Mouse (Mus musculus) stomach, postnatal 0 days (tissue): ENCODE results near the gene Grin2a. TPM values are rescaled to one million over a fixed set of nuclear protein-coding genes. Genes with fewer than 3 reads are reported as not detected.

Source experiments
- ATAC-seq: fragments of 200-750 bp; cut with Nextera tagmentation; 2 replicates; pipeline ENCODE4 v1.8.0; 2017; ENCODE audit not compliant: low FRiP score, low TSS enrichment
- DNase-seq: peaks from one replicate; pipeline ENCODE4 v3.0.0-alpha.2; 2016; ENCODE audit warnings: low spot score
- H3K27ac ChIP-seq: fragments of 300-500 bp; sonication (generic); replicated peaks from 2 replicates; pipeline ENCODE4 v1.5.1; 2014; ENCODE audit warnings: mild to moderate bottlenecking, control low read depth
- H3K27me3 ChIP-seq: fragments of 300-500 bp; sonication (generic); 2 replicates; pipeline ENCODE4 v1.6.1; 2014; ENCODE audit warnings: low read length; ENCODE audit not compliant: control insufficient read depth, insufficient read depth
- H3K36me3 ChIP-seq: fragments of 300-500 bp; sonication (generic); 2 replicates; pipeline ENCODE4 v1.6.1; 2014; ENCODE audit warnings: low read length, mixed read lengths; ENCODE audit not compliant: control insufficient read depth, insufficient read depth
- H3K4me1 ChIP-seq: fragments of 300-500 bp; sonication (generic); replicated peaks from 2 replicates; pipeline ENCODE4 v1.6.1; 2014; ENCODE audit warnings: antibody characterized with exemption; ENCODE audit not compliant: control insufficient read depth, insufficient read depth
- H3K4me2 ChIP-seq: fragments of 300-500 bp; sonication (generic); replicated peaks from 2 replicates; pipeline ENCODE4 v1.6.1; 2014; ENCODE audit warnings: low read depth, mild to moderate bottlenecking, control low read depth, moderate library complexity
- H3K4me3 ChIP-seq: fragments of 300-500 bp; sonication (generic); 2 replicates; pipeline ENCODE4 v1.5.1; 2014; ENCODE audit warnings: low read depth, low read length, control low read depth
- H3K9ac ChIP-seq: fragments of 300-500 bp; sonication (generic); 2 replicates; pipeline ENCODE4 v1.6.1; 2014; ENCODE audit warnings: mild to moderate bottlenecking, low read length, control low read depth, mixed read lengths
- H3K9me3 ChIP-seq: fragments of 300-500 bp; sonication (generic); 2 replicates; pipeline ENCODE4 v1.6.1; 2016; ENCODE audit warnings: low read length; ENCODE audit not compliant: control insufficient read depth
- CTCF ChIP-seq: IDR thresholded peaks from 2 replicates; pipeline ENCODE4 v1.5.1; 2016; ENCODE audit warnings: antibody characterized with exemption, low read depth, mild to moderate bottlenecking, moderate library complexity
- EP300 ChIP-seq: optimal IDR thresholded peaks from 2 replicates; pipeline ENCODE3; 2016; ENCODE audit warnings: antibody characterized with exemption
- WGBS: fragments of 180-500 bp; shearing (Covaris S2); extraction: QIAGEN DNeasy Blood & Tissue Kit; methylation state at CpG from one replicate; pipeline ENCODE4 v1.1.7; 2014; 5-methylcytosine and 5-hydroxymethylcytosine counted together
- polyA plus RNA-seq: library from polyadenylated mRNA; unstranded; fragments of >200 nt; fragmentation: Nextera tagmentation; extraction: Ambion mirVana; gene quantifications from 2 replicates; pipeline ENCODE4 v1.2.1, GENCODE M21; 2015

Gene Grin2a
- polyA plus RNA-seq, 1 experiment from 2014 or later = not detected

GRCm38 (mm10) chr16:9749661-9750060 is 245.7 kb downstream of the Grin2a start:
- Histone ChIP-seq H3K4me2 (no peak overlapping the region), H3K27ac (no peak overlapping the region), H3K9me3 (no peaks in the 10 kb centered on the region), H3K4me3 (no peak overlapping the region), H3K36me3 (no peaks in the 10 kb centered on the region), H3K27me3 (no peaks in the 10 kb centered on the region), H3K4me1 (no peaks in the 10 kb centered on the region), H3K9ac (no peak overlapping the region)
- DNase-seq (no peak), ATAC-seq (no peak)
- WGBS = 85% methylated on average over 3 of the region's 3 CpGs
- TF ChIP-seq CTCF (no peak), EP300 (no peak)

- Histone ChIP-seq H3K36me3 (no peaks in the 10 kb centered on the region), H3K27me3 (no peaks in the 10 kb centered on the region), H3K9ac (no peak overlapping the region), H3K27ac (no peak overlapping the region), H3K9me3 (no peaks in the 10 kb centered on the region), H3K4me3 (no peak overlapping the region), H3K4me2 (no peak overlapping the region), H3K4me1 (no peaks in the 10 kb centered on the region)
- no peak for DNase-seq
- no peak for ATAC-seq
- 89% methylated on average over 6 of the region's 6 CpGs for WGBS
- TF ChIP-seq CTCF = no peak
- no peak for TF ChIP-seq EP300
Observed at GRCm38 (mm10) chr16:9742443-9742842, 252.9 kb downstream of the Grin2a start.

GRCm38 (mm10) chr16:9738679-9739078 is 256.7 kb downstream of the Grin2a start:
- WGBS = 87% methylated on average over 6 of the region's 6 CpGs

GRCm38 (mm10) chr16:9737131-9737530 is 258.2 kb downstream of the Grin2a start:
- WGBS = 26% methylated on average over 2 of the region's 2 CpGs

More at GRCm38 (mm10) chr16:9738679-9739078, 256.7 kb downstream of the Grin2a start:
- Histone ChIP-seq H3K4me2 (no peak overlapping the region), H3K9ac (no peak overlapping the region), H3K36me3 (no peaks in the 10 kb centered on the region), H3K4me1 (no peaks in the 10 kb centered on the region), H3K4me3 (no peak overlapping the region), H3K9me3 (no peaks in the 10 kb centered on the region), H3K27ac (no peak overlapping the region), H3K27me3 (no peaks in the 10 kb centered on the region)
- no peak for DNase-seq
- no peak for ATAC-seq
- no peak for TF ChIP-seq CTCF
- TF ChIP-seq EP300 = no peak

GRCm38 (mm10) chr16:9735365-9736080 is 259.8 kb downstream of the Grin2a start:
- H3K9me3 ChIP-seq = no peaks in the 10 kb centered on the region

More at GRCm38 (mm10) chr16:9737131-9737530, 258.2 kb downstream of the Grin2a start:
- H3K4me3 ChIP-seq = no peak overlapping the region
- DNase-seq (no peak), ATAC-seq (no peak)
- TF ChIP-seq CTCF = no peak
- TF ChIP-seq EP300 = no peak
- no peak overlapping the region for H3K9ac ChIP-seq
- H3K4me1 ChIP-seq = no peaks in the 10 kb centered on the region
- H3K4me2 ChIP-seq = no peak overlapping the region
- H3K27me3 ChIP-seq = no peaks in the 10 kb centered on the region
- H3K9me3 ChIP-seq = no peaks in the 10 kb centered on the region
- H3K27ac ChIP-seq = no peak overlapping the region
- no peaks in the 10 kb centered on the region for H3K36me3 ChIP-seq

GRCm38 (mm10) chr16:9727603-9728002 is 267.8 kb downstream of the Grin2a start:
- no peaks in the 10 kb centered on the region for H3K27me3 ChIP-seq
- no peaks in the 10 kb centered on the region for H3K4me1 ChIP-seq
- H3K4me2 ChIP-seq = no peak overlapping the region
- 89% methylated on average over 5 of the region's 5 CpGs for WGBS
- no peaks in the 10 kb centered on the region for H3K9me3 ChIP-seq
- DNase-seq = no peak
- no peak overlapping the region for H3K9ac ChIP-seq
- no peaks in the 10 kb centered on the region for H3K36me3 ChIP-seq
- ATAC-seq = no peak
- no peak overlapping the region for H3K27ac ChIP-seq
- no peak overlapping the region for H3K4me3 ChIP-seq
- TF ChIP-seq CTCF = no peak
- TF ChIP-seq EP300 = no peak

More at GRCm38 (mm10) chr16:9735365-9736080, 259.8 kb downstream of the Grin2a start:
- H3K9ac ChIP-seq = no peak overlapping the region
- ATAC-seq = no peak
- H3K4me2 ChIP-seq = no peak overlapping the region
- H3K36me3 ChIP-seq = no peaks in the 10 kb centered on the region
- no peaks in the 10 kb centered on the region for H3K4me1 ChIP-seq
- H3K4me3 ChIP-seq = no peak overlapping the region
- H3K27ac ChIP-seq = no peak overlapping the region
- TF ChIP-seq CTCF = no peak
- no peak for TF ChIP-seq EP300
- DNase-seq = no peak
- WGBS = 89% methylated on average over 8 of the region's 8 CpGs
- no peaks in the 10 kb centered on the region for H3K27me3 ChIP-seq
